Mouse (Mus musculus) CD4-positive helper T cell, adult 2 months (primary cell): ENCODE measurements around the gene Itgb4.

ENCODE experiments used
- DNase-seq: peaks from one replicate; pipeline ENCODE4 v3.0.0-alpha.2; 2012; ENCODE audit warnings: low read depth, missing footprints, low spot score

Gene Itgb4

GRCm38 (mm10) chr11:116028177-116028865 is 53.8 kb downstream of the Itgb4 start:
- no peak for DNase-seq

- DNase-seq: no peak
Observed at GRCm38 (mm10) chr11:116029086-116029865, 54.8 kb downstream of the Itgb4 start.

- DNase-seq: peak; percentile 99
Observed at GRCm38 (mm10) chr11:116030088-116030897, 55.8 kb downstream of the Itgb4 start, which contains the start of gene Unk. Gene Unk (plus strand): TSS chr11:116030322.

GRCm38 (mm10) chr11:116030898-116031845 is 56.7 kb downstream of the Itgb4 start:
- DNase-seq: no peak

- no peak for DNase-seq
Observed at GRCm38 (mm10) chr11:116034584-116034983, 60.1 kb downstream of the Itgb4 start.

- no peak for DNase-seq
Observed at GRCm38 (mm10) chr11:116036671-116037070, 62.2 kb downstream of the Itgb4 start.

GRCm38 (mm10) chr11:116037826-116038225 is 63.3 kb downstream of the Itgb4 start:
- no peak for DNase-seq

- no peak for DNase-seq
Observed at GRCm38 (mm10) chr11:116040593-116040992, 66.1 kb downstream of the Itgb4 start.

GRCm38 (mm10) chr11:116041833-116042232 is 67.3 kb downstream of the Itgb4 start:
- DNase-seq: no peak

GRCm38 (mm10) chr11:116042372-116043138 is 68.0 kb downstream of the Itgb4 start:
- no peak for DNase-seq

- no peak for DNase-seq
Observed at GRCm38 (mm10) chr11:116043286-116043685, 68.8 kb downstream of the Itgb4 start.

- no peak for DNase-seq
Observed at GRCm38 (mm10) chr11:116045173-116045572, 70.7 kb downstream of the Itgb4 start.

GRCm38 (mm10) chr11:116049610-116050009 is 75.1 kb downstream of the Itgb4 start:
- DNase-seq: no peak

- no peak for DNase-seq
Observed at GRCm38 (mm10) chr11:116050196-116050595, 75.7 kb downstream of the Itgb4 start.

- DNase-seq: no peak
Observed at GRCm38 (mm10) chr11:116053510-116054229, 79.2 kb downstream of the Itgb4 start.

- DNase-seq: no peak
Observed at GRCm38 (mm10) chr11:116055873-116056272, 81.4 kb downstream of the Itgb4 start.

- DNase-seq: no peak
Observed at GRCm38 (mm10) chr11:116057237-116057881, 82.8 kb downstream of the Itgb4 start.
